Mouse (Mus musculus) cortical plate, adult 2 months (tissue): Measurements from ENCODE around the gene Pax4. TPM values are rescaled to one million over a fixed set of nuclear protein-coding genes. Genes with fewer than 3 reads are reported as not detected.

Experiments used
- H3K27ac ChIP-seq: fragments of 200-500 bp; 2 replicates; pipeline ENCODE4 v1.5.1; 2012; ENCODE audit warnings: low read length, control low read depth, inconsistent platforms; ENCODE audit not compliant: insufficient read depth
- H3K4me1 ChIP-seq: fragments of 200-500 bp; 2 replicates; pipeline ENCODE4 v1.6.1; 2011; ENCODE audit warnings: low read length; ENCODE audit not compliant: control insufficient read depth, insufficient read depth
- H3K4me3 ChIP-seq: fragments of 200-500 bp; 2 replicates; pipeline ENCODE4 v1.5.1; 2011; ENCODE audit warnings: mild to moderate bottlenecking, low read length, control low read depth; ENCODE audit not compliant: insufficient read depth
- CTCF ChIP-seq: fragments of 200-500 bp; IDR thresholded peaks from 2 replicates; pipeline ENCODE4 v1.5.1; 2011; ENCODE audit warnings: mild to moderate bottlenecking, control low read depth, low read length; ENCODE audit not compliant: insufficient read depth; ENCODE audit errors: extremely low read depth
- POLR2A ChIP-seq: fragments of 200-500 bp; IDR thresholded peaks from 2 replicates; pipeline ENCODE4 v1.6.1; 2011; ENCODE audit warnings: mild to moderate bottlenecking, low read length, control low read depth; ENCODE audit not compliant: insufficient read depth; ENCODE audit errors: extremely low read depth
- polyA plus RNA-seq: library from polyadenylated mRNA; depleted of rRNA; stranded (reverse); fragments of >200 nt; gene quantifications from 2 replicates; pipeline ENCODE4 v1.2.3, GENCODE M21; 2012; rRNA removed

The Pax4 gene
- polyA plus RNA-seq = 0.10 TPM in 1 of 2 replicates, not detected in the other

DNA sequence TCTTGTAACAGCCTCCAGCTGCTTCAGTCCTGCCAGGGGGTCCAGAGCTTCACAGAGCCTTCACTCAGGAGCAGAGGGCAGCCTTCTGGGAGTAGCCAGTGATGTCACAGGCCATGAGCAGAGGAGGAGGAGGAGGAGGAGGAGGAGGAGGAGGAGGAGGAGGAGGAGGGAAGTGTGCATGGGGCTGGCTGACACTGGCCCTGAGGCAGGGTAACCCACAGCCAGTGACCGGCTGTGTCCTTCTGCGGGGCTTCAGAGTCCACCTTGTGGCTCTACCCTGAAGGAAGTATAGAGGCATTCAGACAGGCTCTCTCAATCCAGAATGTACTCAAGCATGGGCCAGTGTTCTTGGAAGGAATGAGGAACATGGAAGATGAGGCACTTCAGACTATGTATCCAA, at the start of gene Pax4:
Gene Pax4 (minus strand): TSS at position 101 of the 400 bp plus-strand sequence.
- Histone ChIP-seq H3K4me3 (no peak within 1 kb of the TSS), H3K27ac (no peak within 1 kb of the TSS), H3K4me1 (no peaks in the 10 kb centered on the region)
- TF ChIP-seq POLR2A (no peak), CTCF (no peak)

DNA sequence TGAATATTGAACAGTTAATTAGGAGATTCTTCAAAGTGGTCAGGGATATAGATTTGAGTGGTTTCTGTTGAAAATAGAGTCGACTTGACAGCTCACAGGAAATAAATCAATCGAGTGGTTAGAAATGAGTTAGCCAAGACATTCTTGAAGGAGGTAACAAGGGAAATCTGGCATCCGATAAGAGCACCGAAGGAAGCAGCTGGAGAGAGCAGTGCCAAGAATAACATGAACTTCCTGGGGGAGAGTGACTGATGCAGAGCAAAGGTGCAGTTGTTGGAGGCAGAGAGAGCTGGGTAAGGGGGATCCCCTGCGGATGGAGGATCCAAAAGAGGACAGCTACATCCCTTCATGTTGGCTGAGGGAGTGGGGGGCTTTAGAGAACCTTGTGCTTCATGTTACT, 48.7 kb upstream of the Pax4 start:
- no peaks in the 10 kb centered on the region for H3K4me1 ChIP-seq
- no peak overlapping the region for H3K4me3 ChIP-seq
- TF ChIP-seq CTCF (no peak), POLR2A (no peak)
- no peak overlapping the region for H3K27ac ChIP-seq

DNA sequence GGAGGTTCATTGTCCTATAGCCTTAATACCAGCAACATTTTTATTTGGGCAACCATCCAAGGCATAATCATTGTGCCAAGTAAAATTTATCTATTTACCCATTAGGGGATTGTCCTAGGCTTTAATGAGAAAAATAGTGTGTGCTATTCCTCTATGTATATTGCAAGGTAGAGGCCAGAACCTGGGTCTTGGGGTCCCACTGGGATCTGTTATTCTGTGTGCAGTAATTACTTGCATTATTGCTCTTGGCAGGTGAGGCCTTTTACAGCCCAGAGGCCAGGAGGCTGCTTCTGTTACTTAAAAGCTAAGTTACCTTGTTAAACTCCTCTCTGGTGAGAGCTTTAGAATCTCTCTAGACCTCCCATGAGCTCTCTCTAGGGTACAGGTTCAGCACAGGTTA, 42.0 kb upstream of the Pax4 start:
- no peak overlapping the region for H3K4me3 ChIP-seq
- peaks cover 1% of the 10 kb centered on the region for H3K4me1 ChIP-seq
- TF ChIP-seq POLR2A = no peak
- no peak for TF ChIP-seq CTCF
- H3K27ac ChIP-seq = no peak overlapping the region

DNA sequence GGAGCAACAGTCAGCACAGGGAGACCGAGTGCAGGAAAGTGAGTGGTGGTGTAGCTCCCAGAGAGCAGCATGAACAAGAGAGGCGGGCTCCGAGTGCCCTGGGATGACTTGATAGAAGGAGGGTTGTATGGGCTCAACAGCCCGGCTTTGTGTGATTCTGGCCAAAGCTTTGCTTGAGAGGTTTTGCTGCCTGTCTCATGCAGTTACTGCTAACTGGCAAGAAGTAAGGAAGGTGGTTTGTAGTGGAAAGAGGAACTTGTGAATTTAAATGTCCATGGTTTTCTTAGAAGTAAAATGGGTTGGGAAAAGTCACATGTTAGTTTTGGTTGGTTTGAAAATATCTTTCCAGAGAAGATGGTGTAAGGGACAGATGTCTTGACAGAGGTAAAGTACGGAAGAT, 41.5 kb upstream of the Pax4 start:
- Histone ChIP-seq H3K4me1 (peaks cover 3% of the 10 kb centered on the region), H3K27ac (no peak overlapping the region), H3K4me3 (no peak overlapping the region)
- TF ChIP-seq CTCF = no peak
- TF ChIP-seq POLR2A = no peak

DNA sequence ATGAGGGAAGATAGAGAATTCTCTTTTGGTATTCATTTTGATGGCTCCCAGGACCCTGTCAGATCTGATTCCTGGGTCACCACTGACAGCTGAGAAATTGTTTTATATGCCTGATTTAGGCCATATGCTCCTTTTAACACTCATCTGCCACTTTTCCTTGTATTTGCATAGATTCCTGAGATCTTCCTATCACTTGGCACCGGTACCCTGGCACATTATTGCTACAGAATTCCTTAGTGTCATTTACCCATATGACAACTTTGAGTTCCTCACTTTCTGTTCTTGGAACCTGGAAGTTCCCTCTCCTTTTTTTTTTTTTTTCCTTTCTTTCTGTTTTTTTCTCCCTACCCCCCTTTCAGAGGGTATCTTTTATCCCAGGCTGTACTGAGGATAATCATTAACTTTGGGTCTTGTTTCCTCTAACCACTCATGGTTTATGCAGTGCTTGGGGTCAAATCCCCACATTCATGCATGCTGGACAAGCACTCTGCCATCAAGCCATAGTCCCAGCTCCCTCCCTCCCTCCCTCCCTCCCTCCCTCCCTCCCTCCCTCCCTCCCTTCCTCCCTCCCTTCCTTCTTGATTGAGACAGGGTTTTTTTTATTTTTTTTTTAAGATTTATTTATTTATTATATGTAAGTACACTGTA, 39.2 kb upstream of the Pax4 start:
- H3K27ac ChIP-seq = no peak overlapping the region
- no peak overlapping the region for H3K4me3 ChIP-seq
- TF ChIP-seq CTCF = no peak
- TF ChIP-seq POLR2A = no peak
- peaks cover 5% of the 10 kb centered on the region for H3K4me1 ChIP-seq

DNA sequence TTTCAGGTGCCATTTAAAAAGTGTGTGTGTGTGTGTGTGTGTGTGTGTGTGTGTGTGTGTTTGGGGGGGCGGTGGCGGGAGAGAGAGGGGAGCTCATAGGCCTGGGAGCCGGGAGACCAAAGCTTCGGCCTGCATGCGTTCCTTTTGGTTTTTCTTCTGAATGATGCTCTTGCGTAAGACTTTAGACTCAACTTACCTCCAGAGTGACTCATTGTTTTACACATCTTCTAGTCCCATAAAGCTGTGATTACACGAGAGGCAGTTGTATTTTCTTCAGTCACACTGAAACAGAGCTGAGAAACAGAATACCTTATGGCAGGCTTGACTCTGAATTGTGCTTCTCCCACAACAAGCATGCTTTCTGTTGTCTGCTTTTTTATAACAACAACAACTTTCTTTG, 37.8 kb upstream of the Pax4 start:
- Histone ChIP-seq H3K4me1 (peaks cover 5% of the 10 kb centered on the region), H3K4me3 (no peak overlapping the region), H3K27ac (no peak overlapping the region)
- no peak for TF ChIP-seq POLR2A
- no peak for TF ChIP-seq CTCF

GRCm38 (mm10) chr6:28486471-28486870, 37.3 kb upstream of the Pax4 start:
- no peak overlapping the region for H3K4me3 ChIP-seq
- no peak overlapping the region for H3K27ac ChIP-seq
- peaks cover 5% of the 10 kb centered on the region for H3K4me1 ChIP-seq
- TF ChIP-seq CTCF (no peak), POLR2A (no peak)

- peaks cover 5% of the 10 kb centered on the region for H3K4me1 ChIP-seq
- no peak overlapping the region for H3K4me3 ChIP-seq
- H3K27ac ChIP-seq = no peak overlapping the region
- TF ChIP-seq CTCF (no peak), POLR2A (no peak)
These were observed 36.9 kb upstream of the Pax4 start for GRCm38 (mm10) chr6:28486008-28486407.

- Histone ChIP-seq H3K4me3 (no peak overlapping the region), H3K27ac (no peak overlapping the region), H3K4me1 (peaks cover 5% of the 10 kb centered on the region)
- TF ChIP-seq CTCF = no peak
- TF ChIP-seq POLR2A = no peak
These were observed 33.7 kb upstream of the Pax4 start for GRCm38 (mm10) chr6:28482711-28483315.

DNA sequence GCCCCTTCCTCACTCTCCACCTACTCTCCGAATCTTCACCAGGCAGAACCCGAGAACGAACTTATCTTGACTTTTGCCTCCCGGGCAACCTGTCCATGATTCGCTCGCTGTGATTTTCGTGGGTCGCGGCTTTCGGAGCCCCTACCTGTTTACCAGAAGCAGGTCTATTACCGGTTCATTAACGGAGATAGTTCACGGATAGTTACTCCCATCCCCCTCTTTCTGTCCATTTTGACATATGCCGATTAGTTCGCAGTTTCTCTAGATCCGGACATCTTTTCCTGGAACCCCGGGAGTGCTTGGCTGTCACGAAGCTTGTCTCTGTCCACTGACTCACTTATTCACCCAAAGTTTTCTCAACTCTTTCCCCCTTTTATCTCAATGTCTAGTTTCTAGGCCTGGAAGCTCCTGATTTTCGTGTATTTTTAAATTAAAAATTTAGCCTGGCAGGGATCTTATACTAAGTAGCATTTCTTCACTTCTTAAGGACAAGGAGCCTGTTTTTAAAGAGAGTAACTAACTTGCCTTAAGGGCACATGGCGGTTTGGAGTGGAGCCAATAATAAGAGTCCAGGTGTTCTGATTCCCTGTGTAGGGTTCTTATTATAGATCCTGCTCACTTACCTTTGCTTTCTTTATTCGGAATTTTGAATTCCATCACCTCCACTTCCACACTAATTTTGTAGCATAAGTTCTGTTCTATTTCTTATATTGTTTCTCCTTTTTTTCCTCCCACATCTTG, 31.8 kb upstream of the Pax4 start:
- TF ChIP-seq POLR2A (no peak), CTCF (no peak)
- H3K4me3 ChIP-seq = peak overlapping the region; percentile 48
- H3K4me1 ChIP-seq = peaks cover 3% of the 10 kb centered on the region
- no peak overlapping the region for H3K27ac ChIP-seq
